Mouse (Mus musculus): Measurements from ENCODE around the gene Olfr531. TPM values are rescaled to one million over a fixed set of nuclear protein-coding genes. Genes with fewer than 3 reads are reported as not detected.

Olfr531 gene
- polyA plus RNA-seq (2012; fragmentation: generic; extraction: Trizol): not detected
- long read RNA-seq, experiment 1: 0 reads
- long read RNA-seq, experiment 2: 0 reads

- Histone ChIP-seq H3K79me3 (ENCODE audit: low read depth) (no peaks in the 10 kb centered on the region), H3K4me3 (ENCODE audit: insufficient read depth, poor library complexity, severe bottlenecking) (no peak within 1 kb of the TSS), H3K27me3 (ENCODE audit: control insufficient read depth, insufficient read depth, insufficient read length) (no peaks in the 10 kb centered on the region), H3K36me3 (ENCODE audit: control insufficient read depth, insufficient read depth) (no peaks in the 10 kb centered on the region), H3ac (ENCODE audit: control insufficient read depth, insufficient read length, low read depth) (no peak within 1 kb of the TSS), H3K79me2 (ENCODE audit: control insufficient read depth, insufficient read depth) (no peaks in the 10 kb centered on the region)
- TF ChIP-seq CEBPB (IDR thresholded peaks at IDR 0.05; ENCODE audit: low read depth) (no peak), MAX (IDR thresholded peaks at IDR 0.05) (no peak), USF1 (IDR thresholded peaks at IDR 0.05; ENCODE audit: low read depth) (no peak), MYOG (IDR thresholded peaks at IDR 0.05; ENCODE audit: control insufficient read depth, extremely low read depth, insufficient read length) (no peak), FOSL1 (IDR thresholded peaks at IDR 0.05; ENCODE audit: insufficient read depth, low read length, poor library complexity, severe bottlenecking) (no peak), CTCF (IDR thresholded peaks at IDR 0.05; ENCODE audit: control insufficient read depth, insufficient read depth, insufficient read length) (no peak), MYOD1 (IDR thresholded peaks at IDR 0.05; ENCODE audit: control insufficient read depth, insufficient read length, low read depth) (no peak)
Measured at GRCm38 (mm10) chr7:140402818-140403217, at the start of gene Olfr531. Gene Olfr531 (minus strand): TSS chr7:140402918.

- H3K27me3 ChIP-seq (ENCODE audit: control insufficient read depth, insufficient read depth, insufficient read length): no peaks in the 10 kb centered on the region
- H3ac ChIP-seq (ENCODE audit: control insufficient read depth, insufficient read length, low read depth): no peak overlapping the region
- H3K79me2 ChIP-seq (ENCODE audit: control insufficient read depth, insufficient read depth): no peaks in the 10 kb centered on the region
- H3K4me3 ChIP-seq (ENCODE audit: insufficient read depth, poor library complexity, severe bottlenecking): no peak overlapping the region
- H3K79me3 ChIP-seq (ENCODE audit: low read depth): no peaks in the 10 kb centered on the region
- TF ChIP-seq CTCF (IDR thresholded peaks at IDR 0.05; ENCODE audit: control insufficient read depth, insufficient read depth, insufficient read length): no peak
- H3K36me3 ChIP-seq (ENCODE audit: control insufficient read depth, insufficient read depth): no peaks in the 10 kb centered on the region
Measured at GRCm38 (mm10) chr7:140443141-140443540, 40.4 kb upstream of the Olfr531 start.

- no peaks in the 10 kb centered on the region for H3K79me2 ChIP-seq (ENCODE audit: control insufficient read depth, insufficient read depth)
- no peak within 1 kb of the TSS for H3K4me3 ChIP-seq (ENCODE audit: insufficient read depth, poor library complexity, severe bottlenecking)
- no peaks in the 10 kb centered on the region for H3K36me3 ChIP-seq (ENCODE audit: control insufficient read depth, insufficient read depth)
- no peaks in the 10 kb centered on the region for H3K27me3 ChIP-seq (ENCODE audit: control insufficient read depth, insufficient read depth, insufficient read length)
- no peak within 1 kb of the TSS for H3ac ChIP-seq (ENCODE audit: control insufficient read depth, insufficient read length, low read depth)
- H3K79me3 ChIP-seq (ENCODE audit: low read depth): no peaks in the 10 kb centered on the region
- TF ChIP-seq MAX (IDR thresholded peaks at IDR 0.05) (no peak), USF1 (IDR thresholded peaks at IDR 0.05; ENCODE audit: low read depth) (no peak), CTCF (IDR thresholded peaks at IDR 0.05; ENCODE audit: control insufficient read depth, insufficient read depth, insufficient read length) (no peak), MYOD1 (IDR thresholded peaks at IDR 0.05; ENCODE audit: control insufficient read depth, insufficient read length, low read depth) (no peak), CEBPB (IDR thresholded peaks at IDR 0.05; ENCODE audit: low read depth) (no peak)
Measured at GRCm38 (mm10) chr7:140421539-140421938, 18.8 kb upstream of the Olfr531 start, which contains the start of gene Olfr532. Gene Olfr532 (minus strand): TSS chr7:140421639.

GRCm38 (mm10) chr7:140376911-140377310, 25.8 kb downstream of the Olfr531 start:
- TF ChIP-seq MYOD1 (IDR thresholded peaks at IDR 0.05; ENCODE audit: control insufficient read depth, insufficient read length, low read depth) (no peak), FOSL1 (IDR thresholded peaks at IDR 0.05; ENCODE audit: insufficient read depth, low read length, poor library complexity, severe bottlenecking) (no peak), CTCF (IDR thresholded peaks at IDR 0.05; ENCODE audit: control insufficient read depth, insufficient read depth, insufficient read length) (no peak), MYOG (IDR thresholded peaks at IDR 0.05; ENCODE audit: control insufficient read depth, extremely low read depth, insufficient read length) (no peak), CEBPB (IDR thresholded peaks at IDR 0.05; ENCODE audit: low read depth) (no peak), USF1 (IDR thresholded peaks at IDR 0.05; ENCODE audit: low read depth) (no peak), MAX (IDR thresholded peaks at IDR 0.05) (no peak)

DNA sequence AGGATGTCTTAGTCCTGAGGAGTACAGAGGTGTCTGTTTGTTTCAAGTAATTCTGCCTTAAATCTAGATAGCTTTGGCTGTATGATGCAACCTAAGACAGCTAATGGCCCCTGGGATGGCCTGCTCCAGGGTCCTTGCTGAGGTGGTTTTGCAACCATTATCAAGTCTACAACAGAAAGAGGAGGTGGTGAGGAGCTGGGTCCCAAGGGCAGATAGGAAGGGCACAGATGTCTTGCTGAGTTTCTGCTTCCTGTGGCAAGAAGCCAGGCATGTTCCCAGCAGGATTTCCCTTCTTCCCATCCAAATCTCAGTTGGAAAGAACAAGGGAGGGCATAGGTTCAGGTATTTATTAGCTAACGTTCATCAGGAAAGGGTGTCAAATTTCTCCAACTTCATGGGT, 26.5 kb downstream of the Olfr531 start, which contains the start of gene Olfr530:
Gene Olfr530, minus strand, starts transcription at position 101 of the 400 bp plus-strand sequence.
- H3K4me3 ChIP-seq (ENCODE audit: insufficient read depth, poor library complexity, severe bottlenecking): no peak within 1 kb of the TSS

More at GRCm38 (mm10) chr7:140376911-140377310, 25.8 kb downstream of the Olfr531 start:
- no peak overlapping the region for H3ac ChIP-seq (ENCODE audit: control insufficient read depth, insufficient read length, low read depth)
- no peak overlapping the region for H3K4me3 ChIP-seq (ENCODE audit: insufficient read depth, poor library complexity, severe bottlenecking)
- H3K27me3 ChIP-seq (ENCODE audit: control insufficient read depth, insufficient read depth, insufficient read length): no peaks in the 10 kb centered on the region
- H3K36me3 ChIP-seq (ENCODE audit: control insufficient read depth, insufficient read depth): no peaks in the 10 kb centered on the region
- no peaks in the 10 kb centered on the region for H3K79me3 ChIP-seq (ENCODE audit: low read depth)
- H3K79me2 ChIP-seq (ENCODE audit: control insufficient read depth, insufficient read depth): no peaks in the 10 kb centered on the region

DNA sequence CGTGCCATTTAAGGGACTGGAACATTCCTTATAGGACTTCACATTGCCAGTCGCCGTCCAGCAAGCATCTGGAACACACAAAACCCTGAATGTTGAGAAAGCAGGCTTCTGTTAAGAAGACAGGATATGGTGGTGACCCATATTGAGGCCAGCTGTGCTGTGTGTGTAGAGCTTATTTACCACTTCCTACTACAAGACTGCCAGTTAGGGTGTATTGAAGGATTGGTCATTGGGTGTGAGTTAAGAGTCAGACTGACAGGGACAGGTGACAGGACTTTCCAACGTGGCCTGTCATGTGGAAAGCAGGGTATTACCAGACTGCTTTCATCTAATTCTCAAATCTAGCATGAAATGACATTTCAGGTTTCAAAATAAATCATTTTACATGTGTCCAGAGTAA, 28.4 kb downstream of the Olfr531 start:
- Histone ChIP-seq H3K36me3 (ENCODE audit: control insufficient read depth, insufficient read depth) (no peaks in the 10 kb centered on the region), H3K27me3 (ENCODE audit: control insufficient read depth, insufficient read depth, insufficient read length) (no peaks in the 10 kb centered on the region)
- TF ChIP-seq USF1 (IDR thresholded peaks at IDR 0.05; ENCODE audit: low read depth) (peak; percentile 8), CTCF (IDR thresholded peaks at IDR 0.05; ENCODE audit: control insufficient read depth, insufficient read depth, insufficient read length) (no peak), MYOD1 (IDR thresholded peaks at IDR 0.05; ENCODE audit: control insufficient read depth, insufficient read length, low read depth) (peak; percentile 98)

More for the DNA sequence above, 26.5 kb downstream of the Olfr531 start, which contains the start of gene Olfr530:
- Histone ChIP-seq H3K36me3 (ENCODE audit: control insufficient read depth, insufficient read depth) (no peaks in the 10 kb centered on the region), H3ac (ENCODE audit: control insufficient read depth, insufficient read length, low read depth) (no peak within 1 kb of the TSS), H3K79me2 (ENCODE audit: control insufficient read depth, insufficient read depth) (no peaks in the 10 kb centered on the region), H3K27me3 (ENCODE audit: control insufficient read depth, insufficient read depth, insufficient read length) (no peaks in the 10 kb centered on the region), H3K79me3 (ENCODE audit: low read depth) (no peaks in the 10 kb centered on the region)
- TF ChIP-seq MAX (IDR thresholded peaks at IDR 0.05) (no peak), CEBPB (IDR thresholded peaks at IDR 0.05; ENCODE audit: low read depth) (no peak), CTCF (IDR thresholded peaks at IDR 0.05; ENCODE audit: control insufficient read depth, insufficient read depth, insufficient read length) (no peak), MYOG (IDR thresholded peaks at IDR 0.05; ENCODE audit: control insufficient read depth, extremely low read depth, insufficient read length) (no peak), MYOD1 (IDR thresholded peaks at IDR 0.05; ENCODE audit: control insufficient read depth, insufficient read length, low read depth) (no peak), USF1 (IDR thresholded peaks at IDR 0.05; ENCODE audit: low read depth) (no peak), FOSL1 (IDR thresholded peaks at IDR 0.05; ENCODE audit: insufficient read depth, low read length, poor library complexity, severe bottlenecking) (no peak)

More for the DNA sequence above, 28.4 kb downstream of the Olfr531 start:
- H3K4me3 ChIP-seq (ENCODE audit: insufficient read depth, poor library complexity, severe bottlenecking): no peak overlapping the region
- H3K79me3 ChIP-seq (ENCODE audit: low read depth): no peaks in the 10 kb centered on the region
- H3ac ChIP-seq (ENCODE audit: control insufficient read depth, insufficient read length, low read depth): no peak overlapping the region
- no peaks in the 10 kb centered on the region for H3K79me2 ChIP-seq (ENCODE audit: control insufficient read depth, insufficient read depth)
